Mouse (Mus musculus) liver, adult (tissue): ENCODE data around the gene Supt20.

Source experiments
- GATA4 ChIP-seq: IDR thresholded peaks from 2 replicates; pipeline ENCODE4 v1.6.1; 2014; ENCODE audit warnings: mild to moderate bottlenecking, low read length; ENCODE audit not compliant: insufficient replicate concordance

Gene Supt20

GRCm38 (mm10) chr3:54734411-54735246 is 42.0 kb downstream of the Supt20 start:
- no peak; the same call in 1 of the 2 replicates for TF ChIP-seq GATA4

- no peak for TF ChIP-seq GATA4
These were observed 42.8 kb downstream of the Supt20 start, which contains the start of the genes Exosc8 and Alg5 for GRCm38 (mm10) chr3:54735247-54736046. Exosc8 (minus strand) TSS chr3:54735393. Alg5 (plus strand) TSS chr3:54735539.

GRCm38 (mm10) chr3:54736101-54736927 is 43.7 kb downstream of the Supt20 start:
- TF ChIP-seq GATA4, result no peak

GRCm38 (mm10) chr3:54737317-54737716 is 44.7 kb downstream of the Supt20 start:
- no peak for TF ChIP-seq GATA4

GRCm38 (mm10) chr3:54741965-54742364 is 49.4 kb downstream of the Supt20 start:
- TF ChIP-seq GATA4, result no peak

- no peak for TF ChIP-seq GATA4
These were observed 53.2 kb downstream of the Supt20 start for GRCm38 (mm10) chr3:54745799-54746198.

GRCm38 (mm10) chr3:54753411-54753810 is 60.8 kb downstream of the Supt20 start:
- no peak for TF ChIP-seq GATA4

GRCm38 (mm10) chr3:54755145-54756041 is 62.8 kb downstream of the Supt20 start, which contains the start of gene Smad9:
Smad9 (plus strand) TSS chr3:54755582.
- no peak for TF ChIP-seq GATA4

GRCm38 (mm10) chr3:54756058-54756457 is 63.5 kb downstream of the Supt20 start:
- no peak for TF ChIP-seq GATA4

GRCm38 (mm10) chr3:54757446-54757845 is 64.8 kb downstream of the Supt20 start:
- no peak for TF ChIP-seq GATA4

- TF ChIP-seq GATA4, result no peak
These were observed 66.6 kb downstream of the Supt20 start for GRCm38 (mm10) chr3:54759211-54759610.

- TF ChIP-seq GATA4, result peak; percentile 58; the same call in 1 of the 2 replicates
These were observed 67.9 kb downstream of the Supt20 start for GRCm38 (mm10) chr3:54760321-54761115.

- no peak for TF ChIP-seq GATA4
These were observed 68.7 kb downstream of the Supt20 start for GRCm38 (mm10) chr3:54761258-54761657.

GRCm38 (mm10) chr3:54764418-54764817 is 71.8 kb downstream of the Supt20 start:
- TF ChIP-seq GATA4, result no peak

GRCm38 (mm10) chr3:54766034-54766433 is 73.4 kb downstream of the Supt20 start:
- no peak for TF ChIP-seq GATA4
